Mouse (Mus musculus): Measurements from ENCODE around the gene Nt5dc2.

- TF ChIP-seq EP300 (IDR thresholded peaks at IDR 0.05) (no peak), CTCF (IDR thresholded peaks at IDR 0.05) (no peak)
Observed at GRCm38 (mm10) chr14:31137791-31138190, 6.9 kb downstream of the Nt5dc2 start.

All from lung, postnatal 0 days (tissue).